Mouse (Mus musculus) MEL (cell line): ENCODE results near the gene Daam2. TPM values are rescaled to one million over a fixed set of nuclear protein-coding genes. Genes with fewer than 3 reads are reported as not detected.

Source experiments
- DNase-seq: peaks from one replicate; pipeline ENCODE4 v3.0.0; 2011; ENCODE audit warnings: low read depth, low spot score
- H3K27ac ChIP-seq: 2 replicates; pipeline ENCODE4 v1.5.1; 2012; ENCODE audit warnings: low read depth, mild to moderate bottlenecking, control low read depth, low read length, moderate library complexity; ENCODE audit not compliant: control insufficient read depth
- H3K27me3 ChIP-seq, 2 experiments: fragments of 150-350 bp in 1 of 2; sonication (generic) in 1 of 2; 2 replicates each; pipeline ENCODE4 v1.6.1; 2012; ENCODE audit warnings: low read length in 2 of 2, mild to moderate bottlenecking in 2 of 2, improper control_type of control experiment in 1 of 2, moderate library complexity in 1 of 2; ENCODE audit not compliant: insufficient read depth in 2 of 2, control insufficient read depth in 1 of 2
- H3K36me3 ChIP-seq, 2 experiments: 2 replicates each; pipeline ENCODE4 v1.6.1; 2012 to 2014; ENCODE audit warnings: low read length in 2 of 2, improper control_type of control experiment in 1 of 2, inconsistent platforms in 1 of 2, mild to moderate bottlenecking in 1 of 2; ENCODE audit not compliant: insufficient read depth in 2 of 2, control insufficient read depth in 1 of 2
- H3K4me1 ChIP-seq, 2 experiments: fragments of 150-350 bp in 1 of 2; sonication (generic) in 1 of 2; 2 replicates each; pipeline ENCODE4 v1.6.1; 2012; ENCODE audit warnings: low read length in 2 of 2, improper control_type of control experiment in 1 of 2, mild to moderate bottlenecking in 1 of 2; ENCODE audit not compliant: insufficient read depth in 2 of 2, control insufficient read depth in 1 of 2
- H3K4me3 ChIP-seq, 2 experiments: fragments of 150-350 bp in 1 of 2; sonication (generic) in 1 of 2; 2 replicates each; pipeline ENCODE4 v1.5.1; 2012; ENCODE audit warnings: low read depth in 2 of 2, low read length in 2 of 2, mild to moderate bottlenecking in 2 of 2, moderate library complexity in 2 of 2, control low read depth in 1 of 2, improper control_type of control experiment in 1 of 2; ENCODE audit not compliant: control insufficient read depth in 1 of 2, insufficient read depth in 1 of 2
- H3K79me2 ChIP-seq: 2 replicates; pipeline ENCODE4 v1.6.1; 2012; ENCODE audit warnings: mild to moderate bottlenecking, low read length, moderate library complexity; ENCODE audit not compliant: control insufficient read depth, poor library complexity, insufficient read depth
- H3K9ac ChIP-seq: 2 replicates; pipeline ENCODE4 v1.6.1; 2012; ENCODE audit warnings: low read depth, mild to moderate bottlenecking, control low read depth, low read length, moderate library complexity; ENCODE audit not compliant: control insufficient read depth, poor library complexity, severe bottlenecking
- H3K9me3 ChIP-seq: fragments of 150-350 bp; sonication (generic); replicated peaks from 2 replicates; pipeline ENCODE4 v1.6.1; 2012; ENCODE audit warnings: mild to moderate bottlenecking, low read length, improper control_type of control experiment, moderate library complexity; ENCODE audit not compliant: insufficient read depth
- CHD2 ChIP-seq: IDR thresholded peaks from 2 replicates; pipeline ENCODE4 v1.6.1; 2011; ENCODE audit warnings: low read length, improper control_type of control experiment
- CTCF ChIP-seq, 3 experiments: IDR thresholded peaks in 2 of 3; conservative IDR thresholded peaks in 1 of 3; 2 replicates each; pipeline ENCODE4 v1.5.1; 2011 to 2012; ENCODE audit warnings: low read length in 3 of 3, low read depth in 2 of 3, mild to moderate bottlenecking in 2 of 3, improper control_type of control experiment in 1 of 3, inconsistent platforms in 1 of 3, mixed read lengths in 1 of 3, moderate library complexity in 1 of 3; ENCODE audit not compliant: control insufficient read depth in 1 of 3, insufficient read depth in 1 of 3, poor library complexity in 1 of 3, severe bottlenecking in 1 of 3
- ELF1 ChIP-seq: IDR thresholded peaks from 2 replicates; pipeline ENCODE4 v1.6.1; 2014; ENCODE audit warnings: low read depth, mild to moderate bottlenecking, inconsistent platforms, low read length, improper control_type of control experiment, moderate library complexity
- EP300 ChIP-seq, 2 experiments: IDR thresholded peaks; 2 replicates each; pipeline ENCODE4 v1.6.1; 2011; ENCODE audit warnings: improper control_type of control experiment in 2 of 2, low read length in 2 of 2, low read depth in 1 of 2, mild to moderate bottlenecking in 1 of 2
- GABPA ChIP-seq: IDR thresholded peaks from 2 replicates; pipeline ENCODE4 v1.6.1; 2012; ENCODE audit warnings: low read depth, mild to moderate bottlenecking, inconsistent platforms, low read length, improper control_type of control experiment, moderate library complexity
- KAT2A ChIP-seq: conservative IDR thresholded peaks from 2 replicates; pipeline ENCODE4 v1.6.1; 2012; ENCODE audit warnings: low read depth, low read length, improper control_type of control experiment, inconsistent platforms
- MYC ChIP-seq: IDR thresholded peaks from 2 replicates; pipeline ENCODE4 v1.6.1; 2011; ENCODE audit warnings: low read depth, mild to moderate bottlenecking, low read length, improper control_type of control experiment, moderate library complexity
- POLR2AphosphoS2 ChIP-seq: IDR thresholded peaks from 2 replicates; pipeline ENCODE4 v1.6.1; 2011; ENCODE audit warnings: low read length, improper control_type of control experiment
- POLR2AphosphoS5 ChIP-seq: IDR thresholded peaks from 2 replicates; pipeline ENCODE4 v1.6.1; 2012; ENCODE audit warnings: low read depth, borderline replicate concordance, mild to moderate bottlenecking, inconsistent platforms, low read length, moderate library complexity, mixed read lengths
- RAD21 ChIP-seq: IDR thresholded peaks from 2 replicates; pipeline ENCODE4 v1.6.1; 2011; ENCODE audit warnings: mild to moderate bottlenecking, low read depth, low read length, improper control_type of control experiment
- RCOR1 ChIP-seq: IDR thresholded peaks from 2 replicates; pipeline ENCODE4 v1.6.1; 2012; ENCODE audit warnings: low read depth, mild to moderate bottlenecking, inconsistent platforms, low read length, improper control_type of control experiment
- SMC3 ChIP-seq: IDR thresholded peaks from 2 replicates; pipeline ENCODE4 v1.6.1; 2011; ENCODE audit warnings: low read depth, low read length, improper control_type of control experiment
- TAL1 ChIP-seq: IDR thresholded peaks from 2 replicates; pipeline ENCODE4 v1.6.1; 2012; ENCODE audit warnings: mild to moderate bottlenecking, inconsistent platforms, low read length, moderate library complexity, mixed read lengths
- TBP ChIP-seq: IDR thresholded peaks from 2 replicates; pipeline ENCODE4 v1.8.0; 2011; ENCODE audit warnings: low read depth, low read length, improper control_type of control experiment
- USF2 ChIP-seq, 2 experiments: IDR thresholded peaks; 2 replicates each; pipeline ENCODE4 v1.6.1; 2011 to 2012; ENCODE audit warnings: improper control_type of control experiment in 2 of 2, low read length in 2 of 2, borderline replicate concordance in 1 of 2, inconsistent platforms in 1 of 2, low read depth in 1 of 2, mild to moderate bottlenecking in 1 of 2; ENCODE audit not compliant: insufficient read depth in 1 of 2
- ZKSCAN1 ChIP-seq: IDR thresholded peaks from 2 replicates; pipeline ENCODE4 v1.6.1; 2012; ENCODE audit warnings: low read depth, mild to moderate bottlenecking, inconsistent platforms, low read length, improper control_type of control experiment, moderate library complexity
- ZMIZ1 ChIP-seq: IDR thresholded peaks from 2 replicates; pipeline ENCODE4 v1.6.1; 2012; ENCODE audit warnings: low read depth, mild to moderate bottlenecking, inconsistent platforms, low read length, improper control_type of control experiment, moderate library complexity
- polyA plus RNA-seq, 2 experiments: library from polyadenylated mRNA; stranded (reverse) in 1 of 2; unstranded in 1 of 2; fragments of >175 nt in 1 of 2; fragments of >200 nt in 1 of 2; gene quantifications; 2 replicates each; pipeline versions ENCODE4 v1.2.1 to v1.2.4; 2012; ENCODE audit warnings: low replicate concordance in 2 of 2, low read depth in 1 of 2; ENCODE audit not compliant: insufficient read length in 2 of 2, insufficient read depth in 1 of 2, missing spikeins in 1 of 2
- total RNA-seq: library from RNA; depleted of rRNA; stranded (reverse); fragments of 300-350 nt; gene quantifications from 2 replicates; pipeline ENCODE4 v1.2.3, GENCODE M21; 2012

Gene Daam2
- total and polyA plus RNA-seq, 3 experiments: 0.04 to 0.28 TPM; not detected in 1

- no peak overlapping the region for H3K27ac ChIP-seq
- H3K79me2 ChIP-seq: no peaks in the 10 kb centered on the region
- no peak overlapping the region for H3K4me3 ChIP-seq
- no peaks in the 10 kb centered on the region for H3K9me3 ChIP-seq
- H3K27me3 ChIP-seq: no peaks in the 10 kb centered on the region
- no peak overlapping the region for H3K9ac ChIP-seq
- no peaks in the 10 kb centered on the region for H3K36me3 ChIP-seq
- DNase-seq: no peak
- no peaks in the 10 kb centered on the region for H3K4me1 ChIP-seq
- TF ChIP-seq USF2 (IDR thresholded peaks at IDR 0.05; ENCODE audit: borderline replicate concordance in 1 of 2, insufficient read depth in 1 of 2, low read depth in 1 of 2, low read length in 2 of 2) (no peak), ZMIZ1 (no peak), GABPA (no peak), POLR2AphosphoS5 (no peak), CTCF (IDR thresholded peaks at IDR 0.05 in 2 of 3, conservative IDR thresholded peaks at IDR 0.05 in 1 of 3; ENCODE audit: control insufficient read depth in 1 of 3, insufficient read depth in 1 of 3, low read depth in 2 of 3, low read length in 3 of 3, poor library complexity in 1 of 3, severe bottlenecking in 1 of 3) (no peak), ELF1 (no peak), KAT2A (no peak), EP300 (IDR thresholded peaks at IDR 0.05; ENCODE audit: low read depth in 1 of 2, low read length in 2 of 2) (no peak), SMC3 (no peak), ZKSCAN1 (no peak), TBP (no peak)
These were observed 4.3 kb downstream of the Daam2 start for GRCm38 (mm10) chr17:49559786-49560289.

- Histone ChIP-seq H3K4me1 (no peaks in the 10 kb centered on the region), H3K4me3 (no peak overlapping the region), H3K9ac (no peak overlapping the region), H3K79me2 (no peaks in the 10 kb centered on the region), H3K9me3 (no peaks in the 10 kb centered on the region), H3K27ac (no peak overlapping the region), H3K27me3 (no peaks in the 10 kb centered on the region), H3K36me3 (no peaks in the 10 kb centered on the region)
- no peak for DNase-seq
- TF ChIP-seq USF2 (IDR thresholded peaks at IDR 0.05; ENCODE audit: borderline replicate concordance in 1 of 2, insufficient read depth in 1 of 2, low read depth in 1 of 2, low read length in 2 of 2) (no peak), CHD2 (no peak), POLR2AphosphoS2 (no peak), TAL1 (no peak), MYC (no peak), RCOR1 (no peak), SMC3 (no peak), RAD21 (no peak), ELF1 (no peak), GABPA (no peak), CTCF (IDR thresholded peaks at IDR 0.05 in 2 of 3, conservative IDR thresholded peaks at IDR 0.05 in 1 of 3; ENCODE audit: control insufficient read depth in 1 of 3, insufficient read depth in 1 of 3, low read depth in 2 of 3, low read length in 3 of 3, poor library complexity in 1 of 3, severe bottlenecking in 1 of 3) (no peak)
These were observed 8.0 kb downstream of the Daam2 start for GRCm38 (mm10) chr17:49556169-49556568.
